Mouse (Mus musculus) small intestine, adult 2 months (tissue): ENCODE results near the gene Msh6.

Experiments
- CTCF ChIP-seq: fragments of 200-500 bp; IDR thresholded peaks from 2 replicates; pipeline ENCODE4 v1.5.1; 2012; ENCODE audit warnings: low read depth, mild to moderate bottlenecking, control low read depth, inconsistent platforms, low read length, moderate library complexity, mixed read lengths; ENCODE audit not compliant: insufficient replicate concordance, insufficient read length; ENCODE audit errors: extremely low read depth
- POLR2A ChIP-seq: fragments of 200-500 bp; IDR thresholded peaks from 2 replicates; pipeline ENCODE4 v1.6.1; 2012; ENCODE audit warnings: low read depth, mild to moderate bottlenecking, control low read depth, inconsistent platforms, low read length, moderate library complexity

- TF ChIP-seq CTCF (no peak), POLR2A (no peak)
Observed at GRCm38 (mm10) chr17:87975229-87975853, 479 bp downstream of the Msh6 start.
